Mouse (Mus musculus): ENCODE measurements around the gene Pgam1.

The Pgam1 gene

GRCm38 (mm10) chr19:41911178-41912073 is at the start of gene Pgam1:
TSS of gene Pgam1 (plus strand) at chr19:41911923.
- 3% methylated on average over 53 of the region's 54 CpGs for WGBS

GRCm38 (mm10) chr19:41866707-41867106 is 45.0 kb upstream of the Pgam1 start:
- 83% methylated on average over 8 of the region's 8 CpGs for WGBS

DNA sequence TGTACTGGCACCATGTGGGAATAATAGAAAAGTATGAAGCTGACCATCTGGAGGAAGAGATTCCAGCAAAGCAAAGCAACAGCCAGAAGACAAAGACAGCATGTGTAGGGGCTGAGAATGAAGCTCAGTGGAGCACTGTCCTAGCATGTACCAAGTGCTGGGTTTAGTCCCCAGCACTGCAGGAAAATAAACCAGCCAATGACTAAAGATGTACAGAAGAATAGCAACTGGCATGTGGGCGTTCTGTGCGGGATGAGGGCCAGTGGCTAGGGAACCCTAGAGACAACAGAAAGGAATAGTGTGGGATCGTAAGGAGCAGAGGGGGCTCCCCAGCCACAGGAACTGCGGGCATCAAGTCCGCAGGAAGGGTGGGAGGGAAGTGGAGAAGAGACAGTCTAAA is 42.4 kb upstream of the Pgam1 start:
- 39% methylated on average over 5 of the region's 5 CpGs for WGBS

DNA sequence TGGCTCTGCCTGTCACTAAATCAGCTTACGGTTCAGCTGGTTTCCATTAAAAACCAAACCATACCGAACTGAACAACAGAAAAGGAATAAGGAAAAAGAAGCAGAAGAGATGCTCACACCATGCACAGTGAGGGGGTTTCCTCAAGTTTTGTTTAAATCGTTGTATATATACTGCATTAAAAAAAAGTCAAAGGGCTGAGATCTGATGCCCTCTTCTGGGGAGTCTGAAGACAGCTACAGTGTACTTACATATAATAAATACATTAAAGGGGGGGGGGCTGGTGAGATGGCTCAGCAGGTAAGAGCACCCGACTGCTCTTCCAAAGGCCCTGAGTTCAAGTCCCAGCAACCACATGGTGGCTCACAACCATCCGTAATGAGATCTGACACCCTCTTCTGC is 41.8 kb upstream of the Pgam1 start:
- 48% methylated on average over 5 of the region's 5 CpGs for WGBS

DNA sequence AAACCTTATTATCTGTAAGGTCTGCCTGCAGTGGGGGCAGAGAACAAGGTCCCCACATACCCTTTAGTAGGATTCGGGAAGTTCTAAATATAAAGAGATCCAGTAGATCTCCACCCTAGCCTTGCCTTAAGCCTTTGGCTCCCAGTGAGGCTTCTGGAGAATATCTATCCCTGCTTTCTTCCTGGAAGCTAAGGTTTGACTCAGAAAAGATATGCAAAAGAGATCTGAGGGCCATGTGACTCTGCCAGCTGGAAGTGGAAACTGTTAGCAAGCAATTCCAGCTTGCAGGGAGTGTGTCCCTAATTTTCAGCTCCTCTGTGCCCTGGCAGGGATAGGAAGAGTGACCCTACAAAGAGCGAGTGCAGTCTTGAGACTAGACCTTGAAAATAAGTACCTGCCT is 39.4 kb upstream of the Pgam1 start:
- WGBS: 51% methylated on average over 2 of the region's 2 CpGs

GRCm38 (mm10) chr19:41874356-41874755 is 37.4 kb upstream of the Pgam1 start:
- 93% methylated on average over 14 of the region's 14 CpGs for WGBS

DNA sequence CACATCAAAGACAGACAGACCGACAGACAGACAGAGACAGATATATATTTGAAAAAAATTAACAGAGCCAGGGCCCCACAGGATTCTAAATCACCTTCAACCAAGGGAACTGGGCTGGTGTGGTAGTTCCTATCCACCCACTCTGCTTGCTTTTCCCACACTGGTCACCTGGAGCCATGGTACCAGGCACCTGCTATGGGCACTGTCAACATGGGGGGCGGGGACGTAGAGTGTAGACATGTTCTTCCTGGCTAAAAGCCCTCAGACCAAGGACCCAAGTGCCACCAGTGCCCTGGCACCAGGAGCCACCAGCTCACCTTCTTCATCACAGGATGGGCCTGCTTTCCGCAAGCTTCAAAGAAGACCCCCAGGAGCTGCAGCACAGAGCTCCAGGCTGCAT is 29.9 kb upstream of the Pgam1 start:
- WGBS: 97% methylated on average over 4 of the region's 4 CpGs

- WGBS: 96% methylated on average over 9 of the region's 9 CpGs
Measured at GRCm38 (mm10) chr19:41883882-41884281, 27.8 kb upstream of the Pgam1 start.

DNA sequence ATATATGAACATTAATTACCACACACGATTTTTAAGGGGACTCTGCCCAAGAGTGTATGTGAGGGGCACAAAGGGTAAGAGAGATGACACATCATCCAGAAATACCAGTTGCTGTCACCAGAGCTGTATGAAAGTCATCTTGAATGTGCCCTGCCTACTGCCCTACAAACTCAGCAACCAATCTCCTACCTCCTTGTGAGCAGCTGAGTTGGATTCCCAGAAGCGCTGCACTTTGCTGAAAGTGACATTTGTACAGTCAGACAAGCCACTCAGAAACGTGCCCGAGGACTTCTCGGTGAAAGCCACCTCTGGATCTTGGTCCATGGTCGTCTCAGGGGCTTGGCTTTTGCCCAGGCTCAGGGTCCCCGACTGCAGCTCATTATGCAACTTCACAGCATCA is 16.8 kb upstream of the Pgam1 start:
- 22% methylated on average over 7 of the region's 7 CpGs for WGBS

DNA sequence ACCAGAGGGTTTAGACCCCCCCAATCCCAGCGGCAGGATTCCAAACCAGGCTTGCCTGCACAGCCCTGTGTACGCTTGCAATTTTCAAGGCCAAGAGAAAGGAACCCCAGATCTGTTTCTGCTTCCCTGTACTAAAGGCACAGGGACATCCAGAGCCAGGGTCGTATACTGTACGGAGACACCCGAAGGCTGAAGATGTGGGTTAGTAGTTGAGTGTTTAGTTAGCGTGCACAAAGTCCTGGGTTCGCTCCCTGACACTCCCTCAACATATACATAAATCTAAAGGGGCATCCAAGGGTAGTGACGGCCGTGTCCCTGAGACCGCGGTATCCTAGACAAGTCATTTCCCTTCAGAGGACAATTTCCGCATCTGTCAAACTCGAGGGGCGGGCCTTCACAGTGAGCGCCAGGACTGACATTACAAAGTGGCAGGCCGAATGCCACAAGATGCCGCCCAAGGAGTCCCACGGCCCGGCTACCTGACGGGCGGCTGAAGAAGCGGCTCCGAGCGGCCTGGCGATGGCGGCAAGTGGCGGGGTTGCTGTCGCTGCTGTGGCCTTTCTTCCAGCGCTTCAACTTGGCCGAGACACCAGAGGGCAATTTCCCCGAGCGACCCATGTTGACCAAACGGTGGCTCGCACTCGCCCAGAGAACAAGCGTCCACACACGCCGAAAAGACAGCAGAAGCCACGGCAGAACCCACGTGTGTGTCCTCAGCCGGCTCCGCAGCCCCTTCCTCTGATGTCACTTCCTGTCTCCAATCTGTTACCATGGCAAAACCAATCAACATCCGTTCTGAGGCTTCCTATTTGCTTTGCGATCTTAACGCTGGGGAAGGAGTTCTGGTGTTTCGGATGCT is 16.0 kb upstream of the Pgam1 start, which contains the start of gene Rrp12:
Gene Rrp12 (minus strand): TSS at position 714 of the 859 bp plus-strand sequence.
- WGBS: under 1% methylated on average over 46 of the region's 46 CpGs

- 7% methylated on average over 18 of the region's 18 CpGs for WGBS
Measured at GRCm38 (mm10) chr19:41896319-41896711, 15.4 kb upstream of the Pgam1 start.

- 51% methylated on average over 4 of the region's 4 CpGs for WGBS
Measured at GRCm38 (mm10) chr19:41898860-41899259, 12.9 kb upstream of the Pgam1 start.

- 87% methylated on average over 8 of the region's 8 CpGs for WGBS
Measured at GRCm38 (mm10) chr19:41900495-41901090, 11.1 kb upstream of the Pgam1 start.

DNA sequence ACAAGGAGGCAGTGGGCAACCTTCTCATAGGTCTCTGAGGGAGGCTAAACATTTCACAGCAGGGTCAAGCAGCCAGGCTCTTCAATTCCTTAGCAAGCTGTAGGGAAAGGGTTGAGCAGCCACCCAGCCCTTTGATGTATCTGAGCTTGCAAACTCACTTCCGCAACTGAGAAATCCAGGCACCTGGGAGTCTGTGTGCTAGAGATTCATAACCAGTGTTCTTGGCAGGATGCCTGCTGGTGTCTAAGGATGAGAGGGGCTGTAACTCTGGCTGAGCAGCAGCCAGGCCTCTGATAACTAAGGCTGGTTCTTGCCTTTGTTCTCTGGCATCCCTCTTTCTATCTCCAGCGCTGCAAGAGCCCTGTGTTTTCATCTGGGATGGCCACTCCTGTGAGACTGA is 10.0 kb upstream of the Pgam1 start:
- WGBS: 65% methylated on average over 2 of the region's 2 CpGs

- WGBS: 87% methylated on average over 10 of the region's 10 CpGs
Measured at GRCm38 (mm10) chr19:41902848-41903593, 8.7 kb upstream of the Pgam1 start.

- WGBS: 91% methylated on average over 2 of the region's 2 CpGs
Measured at GRCm38 (mm10) chr19:41905246-41905645, 6.5 kb upstream of the Pgam1 start.

GRCm38 (mm10) chr19:41906311-41907078 is 5.2 kb upstream of the Pgam1 start:
- 59% methylated on average over 6 of the region's 6 CpGs for WGBS

- 56% methylated on average over 8 of the region's 8 CpGs for WGBS
Measured at GRCm38 (mm10) chr19:41907079-41907760, 4.5 kb upstream of the Pgam1 start.

DNA sequence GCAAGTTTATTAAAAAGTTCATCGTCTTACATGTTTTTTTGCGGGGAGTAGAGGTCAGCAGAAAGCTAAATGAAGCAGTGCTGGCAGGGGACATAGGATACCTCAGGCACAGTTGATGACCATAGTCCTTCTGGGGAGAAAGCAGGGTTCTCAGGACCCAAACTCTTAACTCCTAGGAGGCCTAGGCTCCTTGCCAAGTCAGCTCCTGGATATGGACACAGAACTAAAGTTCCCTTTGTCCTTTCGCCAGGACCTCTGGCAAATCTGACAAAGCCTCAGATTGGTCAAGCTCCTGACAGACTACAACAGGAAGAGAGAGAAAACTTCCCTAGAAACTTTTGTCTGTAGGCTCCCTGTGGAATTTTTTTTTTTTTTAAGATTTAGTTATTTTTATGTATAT is 3.0 kb upstream of the Pgam1 start:
- 84% methylated on average over 3 of the region's 3 CpGs for WGBS

DNA sequence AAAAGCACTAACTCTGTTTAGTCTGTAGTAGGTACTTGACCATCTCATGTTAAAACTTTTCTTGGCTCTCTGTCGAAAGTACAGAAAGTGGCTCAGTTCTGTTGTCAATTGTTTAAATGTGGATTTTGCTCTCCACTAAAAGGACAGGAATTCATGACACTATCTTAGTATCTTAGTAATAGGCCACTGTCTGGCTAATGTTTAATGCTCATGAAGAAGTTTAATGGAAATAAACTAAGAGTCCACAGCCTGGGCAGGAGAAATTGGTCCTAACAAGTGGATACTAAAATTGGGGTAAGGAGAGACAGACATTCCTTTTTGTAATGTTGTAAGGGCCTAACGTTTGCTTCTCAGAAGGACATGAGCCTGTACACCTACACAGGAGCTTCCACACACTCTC is 1.3 kb upstream of the Pgam1 start:
- 75% methylated on average over 2 of the region's 2 CpGs for WGBS
